Mouse (Mus musculus) lung, adult 2 months (tissue): ENCODE measurements around the gene Slc37a4.

Source experiments
- CTCF ChIP-seq: fragments of 200-500 bp; IDR thresholded peaks from 2 replicates; pipeline ENCODE4 v1.5.1; 2011; ENCODE audit warnings: mild to moderate bottlenecking, low read length, control low read depth; ENCODE audit not compliant: insufficient read depth
- POLR2A ChIP-seq: fragments of 200-500 bp; IDR thresholded peaks from 2 replicates; pipeline ENCODE4 v1.6.1; 2011; ENCODE audit warnings: low read depth, mild to moderate bottlenecking, control low read depth, low read length, borderline replicate concordance; ENCODE audit errors: extremely low read depth

GRCm38 (mm10) chr9:44417892-44418363, 21.3 kb downstream of the Slc37a4 start:
- TF ChIP-seq POLR2A (peak; percentile 58; the same call in 1 of the 2 replicates), CTCF (peak; percentile 45; the same call in 1 of the 2 replicates)
